Mouse (Mus musculus): Measurements from ENCODE around the gene Syt16. TPM values are rescaled to one million over a fixed set of nuclear protein-coding genes. Genes with fewer than 3 reads are reported as not detected.

The Syt16 gene
- total RNA-seq, 2 experiments from 2014 or later = not detected

GRCm38 (mm10) chr12:74316344-74316973 lies 319.0 kb downstream of the Syt16 start, which contains the start of gene Gm11042:
Gene Gm11042, minus strand, starts transcription at chr12:74316394.
- DNase-seq = peak in 1 of 2 experiments; percentile 10

GRCm38 (mm10) chr12:74316989-74317759 lies 319.7 kb downstream of the Syt16 start:
- peak; percentile 70 to 79 for DNase-seq

GRCm38 (mm10) chr12:74320318-74320717 lies 322.9 kb downstream of the Syt16 start:
- DNase-seq = peak; percentile 29 to 84

- no peak for DNase-seq
Measured at GRCm38 (mm10) chr12:74321981-74322380, 324.5 kb downstream of the Syt16 start.

Other genes starting within 250 kb of the Syt16 start
- gene Hif1a, start 96.3 kb upstream of the Syt16 start, total RNA-seq (2021) = 10 to 100 TPM; 39.5 to 43.2 TPM
- gene Gm49321, start 60.0 kb upstream of the Syt16 start, total RNA-seq (2021) = 1 to 10 TPM; 6.0 to 6.5 TPM
- gene Snapc1, start 33.2 kb upstream of the Syt16 start, total RNA-seq (2021) = 10 to 100 TPM; 11.0 to 11.8 TPM